Mouse (Mus musculus): ENCODE results near the gene 1700016H13Rik.

DNA sequence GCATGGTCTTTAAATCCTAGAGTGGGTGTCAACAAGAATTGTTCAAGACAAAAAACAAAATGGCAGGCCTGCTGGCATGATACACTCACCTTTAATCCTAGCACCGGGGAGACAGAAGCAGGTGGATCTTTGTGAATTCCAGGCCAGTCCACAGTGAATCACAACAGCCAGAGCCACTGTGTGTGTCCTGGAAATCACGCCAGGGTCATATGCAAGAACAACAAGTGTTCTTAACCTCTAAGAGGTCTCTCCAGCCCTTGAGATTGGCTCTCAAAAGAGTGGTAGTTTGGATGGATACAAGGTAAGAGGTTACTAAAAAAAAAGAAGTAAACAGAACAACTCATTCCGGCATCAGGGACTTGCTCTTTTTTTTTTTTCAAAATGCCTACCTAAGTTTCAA is 8.5 kb downstream of the 1700016H13Rik start:
- TF ChIP-seq EP300 (IDR thresholded peaks at IDR 0.05) (peak; percentile 83), CTCF (IDR thresholded peaks at IDR 0.05) (no peak)
